ENCODE assay signal across 9 mouse cellular contexts in the genomic region with DNA sequence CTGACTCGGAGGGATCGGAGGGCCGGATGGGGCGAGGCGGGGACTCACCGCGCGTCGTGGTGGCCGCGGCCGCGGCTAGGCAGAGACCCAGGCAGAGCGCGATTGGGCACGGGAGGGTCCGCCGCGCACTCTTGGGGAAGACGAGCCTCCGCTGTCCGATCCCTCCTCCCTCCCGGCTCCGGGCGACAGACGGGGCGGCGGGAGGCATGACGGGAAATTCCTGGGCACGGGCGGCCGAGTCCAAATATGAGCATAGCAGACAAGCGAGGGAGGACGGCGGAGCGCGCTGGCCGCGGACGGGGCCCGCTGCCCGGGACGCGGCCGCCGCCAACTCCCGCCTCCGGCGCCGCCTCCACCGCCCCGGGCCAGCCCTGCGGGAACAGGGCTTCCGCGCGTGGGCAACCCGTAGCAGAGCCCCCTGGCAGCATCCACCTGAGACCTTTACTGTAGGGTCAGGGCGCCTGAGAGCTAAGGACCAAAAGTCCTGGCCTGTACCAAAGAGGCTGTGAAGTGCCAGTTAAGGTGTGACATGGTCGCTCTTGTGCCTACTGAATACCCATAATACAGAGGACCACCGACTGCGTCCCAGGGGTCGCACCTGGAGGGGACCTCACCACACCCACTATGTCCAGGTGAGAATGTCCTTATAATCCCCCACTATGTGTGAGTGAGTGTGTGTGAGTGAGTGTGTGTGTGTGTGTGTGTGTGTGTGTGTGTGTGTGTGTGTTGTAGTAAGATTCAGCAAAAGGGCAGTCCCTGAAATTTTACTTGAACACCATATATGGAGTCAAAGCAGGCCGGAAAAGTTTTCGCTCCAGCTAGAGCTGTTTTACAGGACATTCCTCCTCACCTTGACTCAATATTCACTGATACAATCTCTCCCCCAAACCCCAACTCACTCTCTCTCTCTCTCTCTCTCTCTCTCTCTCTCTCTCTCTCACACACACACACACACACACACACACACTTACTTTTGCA. TPM values are rescaled to one million over a fixed set of nuclear protein-coding genes. Genes with fewer than 3 reads are reported as not detected.
DNase-seq lines count a peak whose midpoint lies in the region; ATAC-seq and TF ChIP-seq lines count a peak whose summit lies in the region.
"Had no signal": no experiment of that assay in that cellular context is flagged by ENCODE, and none has a peak within 500 bp of the region (broad histone marks: within the 10 kb centered on the region; RNA-seq: fewer than 3 reads in every experiment).

A gene (minus strand): TSS at position 317 of the 978 bp plus-strand sequence.

- no peak for TF ChIP-seq CTCF in hindbrain, postnatal 0 days (IDR thresholded peaks at IDR 0.05; ENCODE audit: low read depth)

- peak; percentile 45 for DNase-seq in CD4-positive, CD25-positive, alpha-beta regulatory T cell, adult 2 months (ENCODE audit: low read depth, low spot score)
- DNase-seq in embryo, embryonic 10 days (ENCODE audit: low spot score) = peak; percentile 92
- peak; percentile 92 for DNase-seq in gastrocnemius, postnatal 25 days
- peak; percentile 69 for DNase-seq in hindbrain, postnatal 0 days (ENCODE audit: low spot score)
- DNase-seq in left cerebral cortex, postnatal 25 days (ENCODE audit: low spot score in 2 of 2) = peak; percentile 57 to 83
- DNase-seq in right cerebral cortex, postnatal 36 days (ENCODE audit: low spot score in 2 of 2) = peak; percentile 42 to 67

- no peaks in the 10 kb centered on the region for H3K9me3 ChIP-seq in hindbrain, postnatal 0 days (ENCODE audit: low read length)

- WGBS in hindbrain, postnatal 0 days = 3% methylated on average over 55 of the region's 64 CpGs

- no peak within 1 kb of the TSS; the same call in 1 of the 2 replicates for H3K27ac ChIP-seq in hindbrain, postnatal 0 days

- no peaks in the 10 kb centered on the region for H3K27me3 ChIP-seq in hindbrain, postnatal 0 days (ENCODE audit: insufficient read depth, low read length)

- intact Hi-C loops in left cerebral cortex, postnatal 25 days (cut with DNase I) = no loop called here

- no peaks in the 10 kb centered on the region for H3K36me3 ChIP-seq in hindbrain, postnatal 0 days (ENCODE audit: insufficient read depth, low read length)

- H3K4me1 ChIP-seq in hindbrain, postnatal 0 days (ENCODE audit: insufficient read depth, low read length) = 0 out of 2 replicates have a peak, but pooled peaks cover 2% of the 10 kb centered on the region

- no peak for ATAC-seq in CD4-positive, CD25-positive, alpha-beta regulatory T cell, adult 4 months
- peak; percentile 79 for ATAC-seq in hindbrain, postnatal 0 days
- peak; percentile 11 for ATAC-seq in megakaryocyte progenitor cell, adult 5-6 weeks (replicated peaks; ENCODE audit: poor library complexity)

- peak within 1 kb of the TSS; percentile 60 for H3K4me3 ChIP-seq in hindbrain, postnatal 0 days (ENCODE audit: low read length)

- H3K4me2 ChIP-seq in hindbrain, postnatal 0 days (ENCODE audit: low read depth, low read length) = peak within 1 kb of the TSS; percentile 93

- peak within 1 kb of the TSS; percentile 52 for H3K9ac ChIP-seq in hindbrain, postnatal 0 days (replicated peaks; ENCODE audit: low read length)

RNA-seq across cellular contexts. Expression of the gene that starts here (rescaled TPM):
- under 1 TPM; 0.48 to 0.61 TPM for polyA plus RNA-seq in CD4-positive, CD25-positive, alpha-beta regulatory T cell, adult 4 months (2017; shearing (Covaris generic))
- total RNA-seq in gastrocnemius, postnatal 25 days (2021) = 100 to 1,000 TPM in 1 of 2 experiments, 10 to 100 TPM in 1; 82.3 to 109 TPM
- 5.6 and 5.7 TPM in 2 replicates for total RNA-seq in hindbrain, postnatal 0 days (2014; rRNA removed)
- 1.2 and 1.6 TPM in 2 replicates for polyA plus RNA-seq in hindbrain, postnatal 0 days (2015; fragmentation: Nextera tagmentation; extraction: Ambion mirVana)
- 1 to 10 TPM; 5.7 to 6.0 TPM for total RNA-seq in left cerebral cortex, postnatal 25 days (2021)
- total RNA-seq in megakaryocyte progenitor cell, adult 5-6 weeks (2015) = 0.51 and 1.0 TPM in 2 replicates
- total RNA-seq in megakaryocyte progenitor cell, adult 5-6 weeks (2017) = 1.0 and 1.3 TPM in 2 replicates
- total RNA-seq: neutrophil, adult 5-6 weeks had no signal

Comparison
In these comparisons a context has a peak if more than half of its experiments do, and no peak if none do; other contexts are left out.
1. RNA of the gene that starts here (total RNA-seq): 82.3 to 109 TPM in gastrocnemius, postnatal 25 days; 5.7 to 6.0 TPM in left cerebral cortex, postnatal 25 days, 5.6 to 5.7 TPM in hindbrain, postnatal 0 days and 0.51 to 1.3 TPM in megakaryocyte progenitor cell, adult 5-6 weeks; every median in the first group is over 10 times any median in the second.
2. Peak in every context shown above with its lines, with median percentiles within 50 percentile points of each other: DNase-seq.